In the genomic region with DNA sequence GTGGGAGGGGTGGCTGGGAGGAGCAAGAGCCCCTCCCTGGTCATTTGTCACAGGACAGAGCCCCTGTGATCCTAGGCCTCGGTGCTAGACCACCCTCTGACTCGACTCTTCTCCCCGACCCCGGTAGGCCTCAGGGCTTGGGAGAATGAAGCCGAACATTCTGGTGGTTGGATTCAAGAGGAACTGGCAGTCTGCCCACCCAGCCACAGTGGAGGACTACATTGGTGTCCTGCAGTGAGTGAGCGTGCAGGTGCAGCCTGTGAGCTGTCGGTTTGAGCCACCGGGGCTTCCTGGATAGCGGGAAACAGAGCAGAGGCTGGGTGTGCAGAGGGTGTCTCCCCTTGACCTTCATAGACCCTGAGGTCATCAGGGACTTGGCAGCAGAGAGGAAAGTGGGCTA, we compare ENCODE assay signal across 24 mouse cellular contexts. TPM values are rescaled to one million over a fixed set of nuclear protein-coding genes. Genes with fewer than 3 reads are reported as not detected.
DNase-seq lines count a peak whose midpoint lies in the region; ATAC-seq and TF ChIP-seq lines count a peak whose summit lies in the region.
"Had no signal": no experiment of that assay in that cellular context is flagged by ENCODE, and none has a peak within 500 bp of the region (broad histone marks: within the 10 kb centered on the region; RNA-seq: fewer than 3 reads in every experiment).

No protein-coding gene starts in this region.

- no peak overlapping the region for H3K9ac ChIP-seq in heart, embryonic 15.5 days
- peak overlapping the region; percentile 24; the same call in 1 of the 2 replicates for H3K9ac ChIP-seq in stomach, embryonic 16.5 days (ENCODE audit: low read length)
- no peak overlapping the region for H3K9ac ChIP-seq in stomach, postnatal 0 days (ENCODE audit: low read length)
- H3K9ac ChIP-seq: hindbrain, embryonic 13.5 days; intestine, embryonic 15.5 days; liver, embryonic 13.5 days had no signal

- H3K4me2 ChIP-seq in heart, embryonic 15.5 days: no peak overlapping the region
- H3K4me2 ChIP-seq in stomach, embryonic 16.5 days (ENCODE audit: low read depth, low read length): no peak overlapping the region
- H3K4me2 ChIP-seq in stomach, postnatal 0 days (replicated peaks; ENCODE audit: low read depth): no peak overlapping the region
- H3K4me2 ChIP-seq: hindbrain, embryonic 13.5 days; intestine, embryonic 15.5 days; liver, embryonic 13.5 days had no signal

- no peak for TF ChIP-seq CTCF in stomach, postnatal 0 days (IDR thresholded peaks at IDR 0.05; ENCODE audit: low read depth)

- H3K4me3 ChIP-seq in heart, embryonic 15.5 days: no peak overlapping the region
- no peak overlapping the region for H3K4me3 ChIP-seq in stomach, embryonic 16.5 days (replicated peaks; ENCODE audit: low read length)
- no peak overlapping the region for H3K4me3 ChIP-seq in stomach, postnatal 0 days (ENCODE audit: low read depth, low read length)
- H3K4me3 ChIP-seq: gastrocnemius, adult 2 months; hindbrain, embryonic 13.5 days; intestine, embryonic 15.5 days; liver, embryonic 13.5 days had no signal

- no peaks in the 10 kb centered on the region for H3K36me3 ChIP-seq in heart, embryonic 15.5 days
- H3K36me3 ChIP-seq in stomach, embryonic 16.5 days (ENCODE audit: control insufficient read depth, insufficient read depth, low read length): no peaks in the 10 kb centered on the region
- H3K36me3 ChIP-seq in stomach, postnatal 0 days (ENCODE audit: control insufficient read depth, insufficient read depth, low read length): no peaks in the 10 kb centered on the region
- H3K36me3 ChIP-seq: hindbrain, embryonic 13.5 days; intestine, embryonic 15.5 days; liver, embryonic 13.5 days had no signal

- no peaks in the 10 kb centered on the region for H3K27me3 ChIP-seq in heart, embryonic 15.5 days
- H3K27me3 ChIP-seq in stomach, embryonic 16.5 days (ENCODE audit: control insufficient read depth, insufficient read depth, low read length): no peaks in the 10 kb centered on the region
- H3K27me3 ChIP-seq in stomach, postnatal 0 days (ENCODE audit: control insufficient read depth, insufficient read depth, low read length): no peaks in the 10 kb centered on the region
- H3K27me3 ChIP-seq: hindbrain, embryonic 13.5 days; intestine, embryonic 15.5 days; liver, embryonic 13.5 days; Patski had no signal

- H3K9me3 ChIP-seq in heart, embryonic 15.5 days (replicated peaks): no peaks in the 10 kb centered on the region
- no peaks in the 10 kb centered on the region for H3K9me3 ChIP-seq in stomach, embryonic 16.5 days (replicated peaks; ENCODE audit: control insufficient read depth, low read length)
- no peaks in the 10 kb centered on the region for H3K9me3 ChIP-seq in stomach, postnatal 0 days (ENCODE audit: control insufficient read depth, low read length)
- H3K9me3 ChIP-seq: intestine, embryonic 15.5 days; liver, embryonic 13.5 days had no signal

- no peak for TF ChIP-seq EP300 in stomach, postnatal 0 days (optimal IDR thresholded peaks at IDR 0.05)

- H3K4me1 ChIP-seq in heart, embryonic 15.5 days (replicated peaks): peaks cover 7% of the 10 kb centered on the region
- H3K4me1 ChIP-seq in stomach, embryonic 16.5 days (ENCODE audit: control insufficient read depth, insufficient read depth, low read length): 0 out of 2 replicates have a peak, but pooled peaks cover 3% of the 10 kb centered on the region
- H3K4me1 ChIP-seq in stomach, postnatal 0 days (replicated peaks; ENCODE audit: control insufficient read depth, insufficient read depth): no peaks in the 10 kb centered on the region
- H3K4me1 ChIP-seq: hindbrain, embryonic 13.5 days; intestine, embryonic 15.5 days; liver, embryonic 13.5 days had no signal

- DNase-seq in heart, adult 8-10 months (ENCODE audit: low spot score): no peak
- DNase-seq in stomach, postnatal 0 days (ENCODE audit: low spot score): no peak
- peak; percentile 76 for DNase-seq in lung, postnatal 36 days
- no peak for DNase-seq in layer of hippocampus, adult 8-10 months (ENCODE audit: low spot score in 2 of 2)
- DNase-seq in left cerebral cortex, adult 18-20 months (ENCODE audit: low spot score in 2 of 2): no peak
- DNase-seq: adrenal gland, postnatal 25 days; B cell, adult 2 months; cerebellum, adult 2 months; gastrocnemius, adult 2 months; heart, adult 18-20 months; liver, embryonic 13.5 days; spleen, adult 18-20 months had no signal

- no peak overlapping the region for H3K27ac ChIP-seq in heart, embryonic 15.5 days
- no peak overlapping the region for H3K27ac ChIP-seq in stomach, embryonic 16.5 days (ENCODE audit: low read length)
- no peak overlapping the region for H3K27ac ChIP-seq in stomach, postnatal 0 days (replicated peaks)
- H3K27ac ChIP-seq: gastrocnemius, adult 2 months; hindbrain, embryonic 13.5 days; intestine, embryonic 15.5 days; liver, embryonic 13.5 days had no signal

- 43% methylated on average over 9 of the region's 9 CpGs for WGBS in heart, embryonic 15.5 days
- WGBS in stomach, embryonic 16.5 days: 54% methylated on average over 9 of the region's 9 CpGs
- WGBS in stomach, postnatal 0 days: 49% methylated on average over 9 of the region's 9 CpGs

- 0 out of 2 replicates have a peak, but pooled peaks have one; percentile 23 for ATAC-seq in heart, embryonic 15.5 days (replicated peaks; ENCODE audit: insufficient number of reproducible peaks, insufficient read depth, low FRiP score, low read depth)
- no peak for ATAC-seq in stomach, embryonic 16.5 days (ENCODE audit: insufficient read depth, low FRiP score)
- ATAC-seq in stomach, postnatal 0 days (ENCODE audit: low FRiP score, low TSS enrichment): no peak
- peak; percentile 40 to 58 for ATAC-seq in hematopoietic stem cell, adult 5-6 weeks (replicated peaks in 1 of 2; ENCODE audit: insufficient read depth in 1 of 2, low FRiP score in 2 of 2, low TSS enrichment in 1 of 2, low read depth in 1 of 2, poor library complexity in 2 of 2, severe bottlenecking in 2 of 2)
- ATAC-seq: activated CD4-positive, CD25-positive, alpha-beta regulatory T cell, adult 4 months; forebrain, embryonic 16.5 days; intestine, embryonic 15.5 days; Patski had no signal

RNA-seq across cellular contexts. Expression of a gene that starts 19.4 kb away (rescaled TPM):
- polyA plus RNA-seq in heart, embryonic 15.5 days (2015; fragmentation: Nextera tagmentation; extraction: Ambion mirVana): 0.15 and 0.20 TPM in 2 replicates
- total RNA-seq in heart, adult 8-10 months (2022): under 1 TPM in 3 of 4 experiments, not detected in 1; 0.09 to 0.47 (median 0.11) TPM
- 0.09 TPM in 1 of 2 replicates, not detected in the other for polyA plus RNA-seq in stomach, embryonic 16.5 days (2015; fragmentation: Nextera tagmentation; extraction: Ambion mirVana)
- polyA plus RNA-seq in stomach, postnatal 0 days (2015; fragmentation: Nextera tagmentation; extraction: Ambion mirVana): 0.10 and 0.22 TPM in 2 replicates
- total RNA-seq in hematopoietic stem cell, adult 5-6 weeks (2017): not detected in 2 replicates
- under 1 TPM; 0.55 to 0.94 (median 0.79) TPM for total RNA-seq in layer of hippocampus, adult 8-10 months (2022)
- under 1 TPM; 0.28 to 0.59 TPM for total RNA-seq in left cerebral cortex, adult 18-20 months (2021)
- total RNA-seq: gastrocnemius, adult 2 months had no signal
- polyA plus RNA-seq: activated CD4-positive, CD25-positive, alpha-beta regulatory T cell, adult 4 months; embryonic facial prominence, embryonic 11.5 days; limb, embryonic 11.5 days; liver, embryonic 13.5 days; neural tube, embryonic 11.5 days; stomach, embryonic 14.5 days had no signal

RNA-seq across cellular contexts. Expression of a gene that starts 37.8 kb away (rescaled TPM):
- polyA plus RNA-seq in heart, embryonic 15.5 days (2015; fragmentation: Nextera tagmentation; extraction: Ambion mirVana): 91.4 and 94.8 TPM in 2 replicates
- 100 to 1,000 TPM; 233 to 419 (median 274) TPM for total RNA-seq in heart, adult 8-10 months (2022)
- 167 and 182 TPM in 2 replicates for polyA plus RNA-seq in stomach, embryonic 16.5 days (2015; fragmentation: Nextera tagmentation; extraction: Ambion mirVana)
- polyA plus RNA-seq in stomach, postnatal 0 days (2015; fragmentation: Nextera tagmentation; extraction: Ambion mirVana): 224 and 255 TPM in 2 replicates
- total RNA-seq in hematopoietic stem cell, adult 5-6 weeks (2017): 74.5 and 93.6 TPM in 2 replicates
- total RNA-seq in layer of hippocampus, adult 8-10 months (2022): 10 to 100 TPM; 53.6 to 81.4 (median 65.6) TPM
- total RNA-seq in left cerebral cortex, adult 18-20 months (2021): 10 to 100 TPM; 72.2 to 82.2 TPM

Comparison
In these comparisons a context has a peak if more than half of its experiments do, and no peak if none do; other contexts are left out.
1. ATAC-seq: peak in heart, embryonic 15.5 days (single experiment) and hematopoietic stem cell, adult 5-6 weeks (2 of 2); none in stomach, embryonic 16.5 days (single experiment) and stomach, postnatal 0 days (single experiment).